Mouse (Mus musculus) thymus, adult 2 months (tissue): ENCODE data around the gene Spop.

ENCODE experiments used
- CTCF ChIP-seq: fragments of 200-500 bp; IDR thresholded peaks from 2 replicates; pipeline ENCODE4 v1.5.1; 2012; ENCODE audit warnings: mild to moderate bottlenecking, control low read depth, low read length, moderate library complexity, borderline replicate concordance; ENCODE audit not compliant: control insufficient read depth, poor library complexity, insufficient read depth; ENCODE audit errors: extremely low read depth
- POLR2A ChIP-seq: fragments of 200-500 bp; IDR thresholded peaks from 2 replicates; pipeline ENCODE4 v1.6.1; 2012; ENCODE audit warnings: mild to moderate bottlenecking, low read length, control low read depth, moderate library complexity; ENCODE audit not compliant: control insufficient read depth, poor library complexity, insufficient read depth; ENCODE audit errors: extremely low read depth

GRCm38 (mm10) chr11:95517162-95517561, 103.3 kb downstream of the Spop start:
- no peak for TF ChIP-seq CTCF
- no peak for TF ChIP-seq POLR2A
